Mouse (Mus musculus) neutrophil, adult 5-6 weeks (primary cell): ENCODE measurements around the gene Kmt2b. TPM values are rescaled to one million over a fixed set of nuclear protein-coding genes. Genes with fewer than 3 reads are reported as not detected.

Experiments used
- total RNA-seq: library from RNA; stranded (forward); fragments of 200-1000 nt; gene quantifications from 2 replicates; pipeline ENCODE4 v1.2.3, GENCODE M21; 2017

The Kmt2b gene
- total RNA-seq, 1 experiment from 2014 or later: 64.7 TPM

Other genes starting within 250 kb of the Kmt2b start
- gene Lrfn3, start 226.0 kb downstream of the Kmt2b start, total RNA-seq: not detected in 2 replicates
- 1,375 and 1,494 TPM in 2 replicates for gene Tyrobp, start 175.0 kb downstream of the Kmt2b start, total RNA-seq
- 44.4 and 46.6 TPM in 2 replicates for gene Hcst, start 168.9 kb downstream of the Kmt2b start, total RNA-seq
- 34.3 and 46.9 TPM in 2 replicates for gene Nfkbid, start 167.0 kb downstream of the Kmt2b start, total RNA-seq
- gene Aplp1, start 143.2 kb downstream of the Kmt2b start, total RNA-seq: 0.98 TPM in 1 of 2 replicates, not detected in the other
- not detected in 2 replicates for gene Kirrel2, start 131.0 kb downstream of the Kmt2b start, total RNA-seq
- gene Nphs1, start 130.4 kb downstream of the Kmt2b start, total RNA-seq: not detected in 2 replicates
- not detected in 2 replicates for gene Prodh2, start 95.1 kb downstream of the Kmt2b start, total RNA-seq
- gene Arhgap33, start 53.7 kb downstream of the Kmt2b start, total RNA-seq: 0.70 and 7.5 TPM in 2 replicates
- 3.7 and 5.3 TPM in 2 replicates for gene Hspb6, start 36.5 kb downstream of the Kmt2b start, total RNA-seq
- 6.8 and 7.8 TPM in 2 replicates for gene Proser3, start 36.4 kb downstream of the Kmt2b start, total RNA-seq
- 22.0 and 41.4 TPM in 2 replicates for gene Lin37, start 28.9 kb downstream of the Kmt2b start, total RNA-seq
- gene U2af1l4, start 25.4 kb downstream of the Kmt2b start, total RNA-seq: 67.3 and 69.4 TPM in 2 replicates
- gene Gm49396, start 25.4 kb downstream of the Kmt2b start, total RNA-seq: 20.0 and 20.3 TPM in 2 replicates
- gene Psenen, start 25.1 kb downstream of the Kmt2b start, total RNA-seq: 166 and 194 TPM in 2 replicates
- gene Igflr1, start 23.3 kb downstream of the Kmt2b start, total RNA-seq: not detected in 2 replicates
- 3.0 and 3.3 TPM in 2 replicates for gene Zbtb32, start 10.2 kb upstream of the Kmt2b start, total RNA-seq
- gene Upk1a, start 24.1 kb upstream of the Kmt2b start, total RNA-seq: 0.49 TPM in 1 of 2 replicates, not detected in the other
- gene Cox6b1, start 37.4 kb upstream of the Kmt2b start, total RNA-seq: 190 and 241 TPM in 2 replicates
- gene Etv2, start 47.1 kb upstream of the Kmt2b start, total RNA-seq: not detected in 2 replicates
- 60.7 and 77.3 TPM in 2 replicates for gene Rbm42, start 61.6 kb upstream of the Kmt2b start, total RNA-seq
- 22.8 and 29.9 TPM in 2 replicates for gene Haus5, start 76.3 kb upstream of the Kmt2b start, total RNA-seq
- gene Pmis2, start 82.9 kb upstream of the Kmt2b start, total RNA-seq: not detected in 2 replicates
- gene 2200002J24Rik, start 110.2 kb upstream of the Kmt2b start, total RNA-seq: not detected in 2 replicates
- gene Atp4a, start 123.5 kb upstream of the Kmt2b start, total RNA-seq: 0.58 TPM in 1 of 2 replicates, not detected in the other
- 8.3 and 15.1 TPM in 2 replicates for gene Tmem147, start 140.8 kb upstream of the Kmt2b start, total RNA-seq
- gene Gapdhs, start 155.0 kb upstream of the Kmt2b start, total RNA-seq: not detected in 2 replicates
- 2.0 and 5.8 TPM in 2 replicates for gene Sbsn, start 162.7 kb upstream of the Kmt2b start, total RNA-seq
- not detected in 2 replicates for gene Dmkn, start 175.0 kb upstream of the Kmt2b start, total RNA-seq
- gene Krtdap, start 199.2 kb upstream of the Kmt2b start, total RNA-seq: not detected in 2 replicates
- gene Ffar2, start 235.0 kb upstream of the Kmt2b start, total RNA-seq: 0.35 and 0.37 TPM in 2 replicates